Mouse (Mus musculus): Measurements from ENCODE around the gene Gm9780. TPM values are rescaled to one million over a fixed set of nuclear protein-coding genes. Genes with fewer than 3 reads are reported as not detected.
"Not testable (repeated sequence)": the region's sequence is repeated elsewhere in the genome, so short reads cannot be mapped to it uniquely, and the experiment has no call there.

The Gm9780 gene
- 25.4 and 30.7 TPM in 2 replicates for total RNA-seq (2014; rRNA removed)
- 13.3 and 16.3 TPM in 2 replicates for polyA plus RNA-seq (2015; fragmentation: Nextera tagmentation; extraction: Ambion mirVana)

GRCm38 (mm10) chr14:26042611-26043010 is at the start of gene Gm9780:
Gene Gm9780, minus strand, starts transcription at chr14:26042711.
- H3K27ac ChIP-seq (ENCODE audit: low read depth, low read length); DNase-seq; ATAC-seq; H3K36me3 ChIP-seq (ENCODE audit: insufficient read depth); H3K4me1 ChIP-seq (ENCODE audit: insufficient read depth); H3K9me3 ChIP-seq (ENCODE audit: low read length); H3K27me3 ChIP-seq (ENCODE audit: insufficient read depth, low read length); H3K4me3 ChIP-seq (ENCODE audit: low read depth, low read length); H3K9ac ChIP-seq; H3K4me2 ChIP-seq (ENCODE audit: low read depth): not testable (repeated sequence)
- no CpG with 5 or more reads among the region's 26 CpGs for WGBS

GRCm38 (mm10) chr14:26081997-26082396 is 39.5 kb upstream of the Gm9780 start, which contains the start of gene Cphx3:
Gene Cphx3, plus strand, starts transcription at chr14:26082297.
- not testable (repeated sequence) for H3K36me3 ChIP-seq (ENCODE audit: insufficient read depth); H3K9ac ChIP-seq; DNase-seq; H3K4me1 ChIP-seq (ENCODE audit: insufficient read depth); H3K4me2 ChIP-seq (ENCODE audit: low read depth); H3K9me3 ChIP-seq (ENCODE audit: low read length); H3K27ac ChIP-seq (ENCODE audit: low read depth, low read length); H3K4me3 ChIP-seq (ENCODE audit: low read depth, low read length); H3K27me3 ChIP-seq (ENCODE audit: insufficient read depth, low read length); ATAC-seq
- WGBS = no CpG with 5 or more reads among the region's 1 CpGs

GRCm38 (mm10) chr14:26081216-26081615 is 38.7 kb upstream of the Gm9780 start, which contains the start of gene Cphx2:
Gene Cphx2, plus strand, starts transcription at chr14:26081516.
- H3K27ac ChIP-seq (ENCODE audit: low read depth, low read length); H3K9me3 ChIP-seq (ENCODE audit: low read length); H3K4me2 ChIP-seq (ENCODE audit: low read depth); H3K4me3 ChIP-seq (ENCODE audit: low read depth, low read length); DNase-seq; H3K36me3 ChIP-seq (ENCODE audit: insufficient read depth); ATAC-seq; H3K27me3 ChIP-seq (ENCODE audit: insufficient read depth, low read length); H3K9ac ChIP-seq; H3K4me1 ChIP-seq (ENCODE audit: insufficient read depth): not testable (repeated sequence)
- WGBS = no CpG with 5 or more reads among the region's 6 CpGs

- ATAC-seq = not testable (repeated sequence)
Measured at GRCm38 (mm10) chr14:26076620-26077390, 34.3 kb upstream of the Gm9780 start.

GRCm38 (mm10) chr14:26067325-26067633 is 24.8 kb upstream of the Gm9780 start, which contains the start of gene Tmem254c:
Gene Tmem254c, minus strand, starts transcription at chr14:26067355.
- DNase-seq = not testable (repeated sequence)

More at GRCm38 (mm10) chr14:26076620-26077390, 34.3 kb upstream of the Gm9780 start:
- not testable (repeated sequence) for H3K4me3 ChIP-seq (ENCODE audit: low read depth, low read length); H3K9me3 ChIP-seq (ENCODE audit: low read length); H3K27ac ChIP-seq (ENCODE audit: low read depth, low read length); H3K4me2 ChIP-seq (ENCODE audit: low read depth); H3K27me3 ChIP-seq (ENCODE audit: insufficient read depth, low read length); DNase-seq; H3K4me1 ChIP-seq (ENCODE audit: insufficient read depth); H3K9ac ChIP-seq; H3K36me3 ChIP-seq (ENCODE audit: insufficient read depth)
- no CpG with 5 or more reads among the region's 5 CpGs for WGBS

GRCm38 (mm10) chr14:26066574-26067324 is 24.2 kb upstream of the Gm9780 start:
- not testable (repeated sequence) for H3K4me1 ChIP-seq (ENCODE audit: insufficient read depth); H3K4me2 ChIP-seq (ENCODE audit: low read depth); DNase-seq; H3K36me3 ChIP-seq (ENCODE audit: insufficient read depth); H3K9me3 ChIP-seq (ENCODE audit: low read length); H3K27me3 ChIP-seq (ENCODE audit: insufficient read depth, low read length); H3K27ac ChIP-seq (ENCODE audit: low read depth, low read length); H3K9ac ChIP-seq; H3K4me3 ChIP-seq (ENCODE audit: low read depth, low read length)
- peak; percentile 94 for ATAC-seq
- no CpG with 5 or more reads among the region's 44 CpGs for WGBS

More at GRCm38 (mm10) chr14:26067325-26067633, 24.8 kb upstream of the Gm9780 start, which contains the start of gene Tmem254c:
- not testable (repeated sequence) for H3K4me2 ChIP-seq (ENCODE audit: low read depth); H3K9ac ChIP-seq; H3K4me1 ChIP-seq (ENCODE audit: insufficient read depth); H3K9me3 ChIP-seq (ENCODE audit: low read length); H3K4me3 ChIP-seq (ENCODE audit: low read depth, low read length); H3K27ac ChIP-seq (ENCODE audit: low read depth, low read length); H3K27me3 ChIP-seq (ENCODE audit: insufficient read depth, low read length); H3K36me3 ChIP-seq (ENCODE audit: insufficient read depth)
- ATAC-seq = peak; percentile 87
- no CpG with 5 or more reads among the region's 10 CpGs for WGBS

GRCm38 (mm10) chr14:26059362-26059761 is 16.9 kb upstream of the Gm9780 start:
- H3K4me1 ChIP-seq (ENCODE audit: insufficient read depth); H3K4me3 ChIP-seq (ENCODE audit: low read depth, low read length); H3K9ac ChIP-seq; DNase-seq; H3K36me3 ChIP-seq (ENCODE audit: insufficient read depth); H3K4me2 ChIP-seq (ENCODE audit: low read depth); H3K27me3 ChIP-seq (ENCODE audit: insufficient read depth, low read length); H3K27ac ChIP-seq (ENCODE audit: low read depth, low read length); H3K9me3 ChIP-seq (ENCODE audit: low read length): not testable (repeated sequence)
- WGBS = no CpG with 5 or more reads among the region's 6 CpGs
- ATAC-seq = peak; percentile 84; the same call in 1 of the 2 replicates

GRCm38 (mm10) chr14:26058184-26058583 is 15.7 kb upstream of the Gm9780 start:
- not testable (repeated sequence) for ATAC-seq

GRCm38 (mm10) chr14:26048767-26049166 is 6.3 kb upstream of the Gm9780 start:
- no CpG with 5 or more reads among the region's 9 CpGs for WGBS
- H3K27ac ChIP-seq (ENCODE audit: low read depth, low read length); H3K4me1 ChIP-seq (ENCODE audit: insufficient read depth); H3K9me3 ChIP-seq (ENCODE audit: low read length); H3K27me3 ChIP-seq (ENCODE audit: insufficient read depth, low read length); H3K36me3 ChIP-seq (ENCODE audit: insufficient read depth); DNase-seq; H3K4me2 ChIP-seq (ENCODE audit: low read depth); H3K4me3 ChIP-seq (ENCODE audit: low read depth, low read length); H3K9ac ChIP-seq: not testable (repeated sequence)
- ATAC-seq = peak; percentile 40

More at GRCm38 (mm10) chr14:26058184-26058583, 15.7 kb upstream of the Gm9780 start:
- WGBS = no CpG with 5 or more reads among the region's 3 CpGs
- H3K36me3 ChIP-seq (ENCODE audit: insufficient read depth); H3K9me3 ChIP-seq (ENCODE audit: low read length); DNase-seq; H3K27me3 ChIP-seq (ENCODE audit: insufficient read depth, low read length); H3K9ac ChIP-seq; H3K4me1 ChIP-seq (ENCODE audit: insufficient read depth); H3K4me2 ChIP-seq (ENCODE audit: low read depth); H3K4me3 ChIP-seq (ENCODE audit: low read depth, low read length); H3K27ac ChIP-seq (ENCODE audit: low read depth, low read length): not testable (repeated sequence)

GRCm38 (mm10) chr14:26047026-26047425 is 4.5 kb upstream of the Gm9780 start:
- not testable (repeated sequence) for ATAC-seq; H3K27ac ChIP-seq (ENCODE audit: low read depth, low read length); H3K4me1 ChIP-seq (ENCODE audit: insufficient read depth); H3K4me3 ChIP-seq (ENCODE audit: low read depth, low read length); H3K36me3 ChIP-seq (ENCODE audit: insufficient read depth); DNase-seq; H3K4me2 ChIP-seq (ENCODE audit: low read depth); H3K9ac ChIP-seq; H3K27me3 ChIP-seq (ENCODE audit: insufficient read depth, low read length); H3K9me3 ChIP-seq (ENCODE audit: low read length)
- WGBS = no CpG with 5 or more reads among the region's 8 CpGs
